Mouse (Mus musculus): ENCODE measurements at regions not wholly inside any gene's neighbourhood (a gene's known extent, or its start where the extent isn't known, plus 50 kb on each side); places are given as distances from the start of the nearest gene placed in this dataset.
"Not testable (repeated sequence)": the region's sequence is repeated elsewhere in the genome, so short reads cannot be mapped to it uniquely, and the experiment has no call there.

- WGBS = 67% methylated on average over 2 of the region's 2 CpGs
- not testable (repeated sequence) for H3K27ac ChIP-seq
- H3K9me3 ChIP-seq (ENCODE audit: low read length) = peaks cover 12% of the 10 kb centered on the region; the same call in 1 of the 2 replicates
Observed at GRCm38 (mm10) chr19:3158149-3158548, 124.6 kb upstream of the Mrpl21 start.

GRCm38 (mm10) chr19:3159346-3159745 is 123.4 kb upstream of the Mrpl21 start:
- WGBS = 88% methylated on average over 12 of the region's 12 CpGs
- H3K4me1 ChIP-seq (ENCODE audit: insufficient read depth, low read length) = no peaks in the 10 kb centered on the region
- TF ChIP-seq CTCF (IDR thresholded peaks at IDR 0.05; ENCODE audit: low read depth) = no peak
- peaks cover 10% of the 10 kb centered on the region; the same call in 1 of the 2 replicates for H3K9me3 ChIP-seq (ENCODE audit: low read length)
- H3K4me2 ChIP-seq (ENCODE audit: low read depth, low read length) = no peak overlapping the region
- H3K4me3 ChIP-seq (ENCODE audit: low read length) = no peak overlapping the region
- H3K9ac ChIP-seq (replicated peaks; ENCODE audit: low read length) = no peak overlapping the region
- H3K27ac ChIP-seq = no peak overlapping the region
- H3K27me3 ChIP-seq (ENCODE audit: insufficient read depth, low read length) = no peaks in the 10 kb centered on the region
- H3K36me3 ChIP-seq (ENCODE audit: insufficient read depth, low read length) = no peaks in the 10 kb centered on the region
- DNase-seq (ENCODE audit: low spot score) = no peak
- no peak for ATAC-seq

More at GRCm38 (mm10) chr19:3158149-3158548, 124.6 kb upstream of the Mrpl21 start:
- not testable (repeated sequence) for DNase-seq (ENCODE audit: low spot score); ATAC-seq; H3K4me3 ChIP-seq (ENCODE audit: low read length); H3K9ac ChIP-seq (replicated peaks; ENCODE audit: low read length); H3K4me1 ChIP-seq (ENCODE audit: insufficient read depth, low read length); H3K36me3 ChIP-seq (ENCODE audit: insufficient read depth, low read length); H3K4me2 ChIP-seq (ENCODE audit: low read depth, low read length); H3K27me3 ChIP-seq (ENCODE audit: insufficient read depth, low read length)

GRCm38 (mm10) chr19:3167683-3168082 is 115.0 kb upstream of the Mrpl21 start:
- no peak for TF ChIP-seq CTCF (IDR thresholded peaks at IDR 0.05; ENCODE audit: low read depth)
- H3K27me3 ChIP-seq (ENCODE audit: insufficient read depth, low read length) = no peaks in the 10 kb centered on the region
- no peak overlapping the region for H3K4me3 ChIP-seq (ENCODE audit: low read length)
- no peak overlapping the region for H3K27ac ChIP-seq
- H3K9ac ChIP-seq (replicated peaks; ENCODE audit: low read length) = no peak overlapping the region
- DNase-seq (ENCODE audit: low spot score) (no peak), ATAC-seq (no peak)
- H3K9me3 ChIP-seq (ENCODE audit: low read length) = no peaks in the 10 kb centered on the region
- H3K4me2 ChIP-seq (ENCODE audit: low read depth, low read length) = no peak overlapping the region
- no peaks in the 10 kb centered on the region for H3K4me1 ChIP-seq (ENCODE audit: insufficient read depth, low read length)
- 70% methylated on average over 7 of the region's 7 CpGs for WGBS
- no peaks in the 10 kb centered on the region for H3K36me3 ChIP-seq (ENCODE audit: insufficient read depth, low read length)

- no peaks in the 10 kb centered on the region for H3K36me3 ChIP-seq (ENCODE audit: insufficient read depth, low read length)
- no peaks in the 10 kb centered on the region for H3K9me3 ChIP-seq (ENCODE audit: low read length)
- no peak for TF ChIP-seq CTCF (IDR thresholded peaks at IDR 0.05; ENCODE audit: low read depth)
- H3K4me1 ChIP-seq (ENCODE audit: insufficient read depth, low read length) = no peaks in the 10 kb centered on the region
- DNase-seq (ENCODE audit: low spot score) (no peak), ATAC-seq (no peak)
- H3K27ac ChIP-seq = no peak overlapping the region
- H3K27me3 ChIP-seq (ENCODE audit: insufficient read depth, low read length) = no peaks in the 10 kb centered on the region
- H3K9ac ChIP-seq (replicated peaks; ENCODE audit: low read length) = no peak overlapping the region
- H3K4me2 ChIP-seq (ENCODE audit: low read depth, low read length) = no peak overlapping the region
- no peak overlapping the region for H3K4me3 ChIP-seq (ENCODE audit: low read length)
- WGBS = 70% methylated on average over 2 of the region's 2 CpGs
Observed at GRCm38 (mm10) chr19:3182625-3183024, 100.1 kb upstream of the Mrpl21 start.

GRCm38 (mm10) chr19:3192644-3193043 is 90.1 kb upstream of the Mrpl21 start:
- H3K36me3 ChIP-seq (ENCODE audit: insufficient read depth, low read length) = no peaks in the 10 kb centered on the region
- no peak for TF ChIP-seq CTCF (IDR thresholded peaks at IDR 0.05; ENCODE audit: low read depth)
- no peak for ATAC-seq

GRCm38 (mm10) chr19:3204504-3204903 is 78.2 kb upstream of the Mrpl21 start:
- WGBS = 62% methylated on average over 5 of the region's 5 CpGs
- H3K9ac ChIP-seq (replicated peaks; ENCODE audit: low read length); DNase-seq (ENCODE audit: low spot score); H3K27me3 ChIP-seq (ENCODE audit: insufficient read depth, low read length); ATAC-seq; H3K27ac ChIP-seq; H3K9me3 ChIP-seq (ENCODE audit: low read length); H3K36me3 ChIP-seq (ENCODE audit: insufficient read depth, low read length); H3K4me2 ChIP-seq (ENCODE audit: low read depth, low read length); H3K4me1 ChIP-seq (ENCODE audit: insufficient read depth, low read length); H3K4me3 ChIP-seq (ENCODE audit: low read length): not testable (repeated sequence)
- 0 out of 2 replicates have a peak, but pooled peaks have one; percentile 13 for TF ChIP-seq CTCF (IDR thresholded peaks at IDR 0.05; ENCODE audit: low read depth)

More at GRCm38 (mm10) chr19:3192644-3193043, 90.1 kb upstream of the Mrpl21 start:
- no peak for DNase-seq (ENCODE audit: low spot score)
- H3K9ac ChIP-seq (replicated peaks; ENCODE audit: low read length) = no peak overlapping the region
- no peak overlapping the region for H3K4me2 ChIP-seq (ENCODE audit: low read depth, low read length)
- H3K27me3 ChIP-seq (ENCODE audit: insufficient read depth, low read length) = no peaks in the 10 kb centered on the region
- H3K4me3 ChIP-seq (ENCODE audit: low read length) = no peak overlapping the region
- H3K27ac ChIP-seq = no peak overlapping the region
- H3K9me3 ChIP-seq (ENCODE audit: low read length) = no peaks in the 10 kb centered on the region
- H3K4me1 ChIP-seq (ENCODE audit: insufficient read depth, low read length) = no peaks in the 10 kb centered on the region

- H3K27me3 ChIP-seq (ENCODE audit: insufficient read depth, low read length); H3K4me3 ChIP-seq (ENCODE audit: low read length); H3K4me1 ChIP-seq (ENCODE audit: insufficient read depth, low read length); H3K9me3 ChIP-seq (ENCODE audit: low read length); DNase-seq (ENCODE audit: low spot score); H3K9ac ChIP-seq (replicated peaks; ENCODE audit: low read length); H3K4me2 ChIP-seq (ENCODE audit: low read depth, low read length); H3K27ac ChIP-seq; H3K36me3 ChIP-seq (ENCODE audit: insufficient read depth, low read length); ATAC-seq: not testable (repeated sequence)
- WGBS = 83% methylated on average over 19 of the region's 28 CpGs
Observed at GRCm38 (mm10) chr19:3205406-3205805, 77.3 kb upstream of the Mrpl21 start.
